Mouse (Mus musculus): ENCODE measurements around the gene Sctr.

Sctr gene

GRCm38 (mm10) chr1:120006844-120007790 lies at the start of gene Sctr:
Sctr (plus strand) TSS chr1:120006894.
- DNase-seq (ENCODE audit: low spot score in 2 of 2), result no peak

GRCm38 (mm10) chr1:119957716-119958222 lies 48.9 kb upstream of the Sctr start:
- DNase-seq (ENCODE audit: low spot score in 2 of 2), result no peak

- no peak for DNase-seq (ENCODE audit: low spot score in 2 of 2)
Observed at GRCm38 (mm10) chr1:119959464-119959863, 47.2 kb upstream of the Sctr start.

- DNase-seq (ENCODE audit: low spot score in 2 of 2), result no peak
Observed at GRCm38 (mm10) chr1:119959920-119960319, 46.8 kb upstream of the Sctr start.

GRCm38 (mm10) chr1:119965804-119966514 lies 40.7 kb upstream of the Sctr start:
- DNase-seq (ENCODE audit: low spot score in 2 of 2), result no peak

- no peak for DNase-seq (ENCODE audit: low spot score in 2 of 2)
Observed at GRCm38 (mm10) chr1:119973117-119973516, 33.6 kb upstream of the Sctr start.

GRCm38 (mm10) chr1:119975141-119975540 lies 31.6 kb upstream of the Sctr start:
- DNase-seq (ENCODE audit: low spot score in 2 of 2), result no peak

GRCm38 (mm10) chr1:119986555-119986954 lies 20.1 kb upstream of the Sctr start:
- DNase-seq (ENCODE audit: low spot score in 2 of 2), result no peak

- DNase-seq (ENCODE audit: low spot score in 2 of 2), result peak; percentile 15 to 19
Observed at GRCm38 (mm10) chr1:119996798-119997581, 9.7 kb upstream of the Sctr start, which contains the start of gene Cfap221. Cfap221 (minus strand) TSS chr1:119997234.

GRCm38 (mm10) chr1:119997644-119998043 lies 9.1 kb upstream of the Sctr start:
- no peak for DNase-seq (ENCODE audit: low spot score in 2 of 2)

GRCm38 (mm10) chr1:120007851-120008588 lies 1.3 kb downstream of the Sctr start:
- DNase-seq (ENCODE audit: low spot score in 2 of 2), result no peak

- DNase-seq (ENCODE audit: low spot score in 2 of 2), result no peak
Observed at GRCm38 (mm10) chr1:120012638-120013037, 5.9 kb downstream of the Sctr start.

- DNase-seq (ENCODE audit: low spot score in 2 of 2), result peak; percentile 15 to 50
Observed at GRCm38 (mm10) chr1:120013111-120013510, 6.4 kb downstream of the Sctr start.

- no peak for DNase-seq (ENCODE audit: low spot score in 2 of 2)
Observed at GRCm38 (mm10) chr1:120016240-120016639, 9.5 kb downstream of the Sctr start.

- no peak for DNase-seq (ENCODE audit: low spot score in 2 of 2)
Observed at GRCm38 (mm10) chr1:120018900-120019299, 12.2 kb downstream of the Sctr start.

- no peak for DNase-seq (ENCODE audit: low spot score in 2 of 2)
Observed at GRCm38 (mm10) chr1:120019428-120019827, 12.7 kb downstream of the Sctr start.

GRCm38 (mm10) chr1:120020322-120020897 lies 13.7 kb downstream of the Sctr start:
- DNase-seq (ENCODE audit: low spot score in 2 of 2), result no peak

- DNase-seq (ENCODE audit: low spot score in 2 of 2), result no peak
Observed at GRCm38 (mm10) chr1:120021951-120022350, 15.3 kb downstream of the Sctr start.

GRCm38 (mm10) chr1:120024331-120025049 lies 17.8 kb downstream of the Sctr start:
- no peak for DNase-seq (ENCODE audit: low spot score in 2 of 2)

GRCm38 (mm10) chr1:120025050-120025439 lies 18.4 kb downstream of the Sctr start:
- no peak for DNase-seq (ENCODE audit: low spot score in 2 of 2)

All from urinary bladder, adult 18-20 months (tissue).